Mouse (Mus musculus): ENCODE data around the gene Zmym4. TPM values are rescaled to one million over a fixed set of nuclear protein-coding genes. Genes with fewer than 3 reads are reported as not detected.

The Zmym4 gene
- polyA plus RNA-seq, 1 experiment from 2014 or later, result 2.9 TPM

- ATAC-seq (no peak), DNase-seq (no peak)
- Histone ChIP-seq H3K27ac (ENCODE audit: low read depth) (no peak overlapping the region), H3K4me2 (ENCODE audit: low read depth, low read length) (no peak overlapping the region), H3K4me1 (ENCODE audit: insufficient read depth) (no peaks in the 10 kb centered on the region), H3K4me3 (ENCODE audit: low read depth, low read length) (no peak overlapping the region), H3K27me3 (ENCODE audit: insufficient read depth, low read length) (no peaks in the 10 kb centered on the region), H3K9ac (replicated peaks) (no peak overlapping the region), H3K9me3 (ENCODE audit: low read length) (no peaks in the 10 kb centered on the region), H3K36me3 (replicated peaks; ENCODE audit: insufficient read depth, low read length) (peaks cover 20% of the 10 kb centered on the region; the same call in 1 of the 2 replicates)
- 74% methylated on average over 5 of the region's 5 CpGs for WGBS (ENCODE audit: insufficient replicate concordance)
- TF ChIP-seq EP300 (IDR thresholded peaks at IDR 0.05; ENCODE audit: low read depth) (no peak), CTCF (IDR thresholded peaks at IDR 0.05; ENCODE audit: low read depth) (no peak)
Measured at GRCm38 (mm10) chr4:126879560-126880275, 88.2 kb downstream of the Zmym4 start.

- H3K4me1 ChIP-seq (ENCODE audit: insufficient read depth), result no peaks in the 10 kb centered on the region
- ATAC-seq (no peak), DNase-seq (no peak)
- no peak overlapping the region for H3K27ac ChIP-seq (ENCODE audit: low read depth)
- TF ChIP-seq CTCF (IDR thresholded peaks at IDR 0.05; ENCODE audit: low read depth) (no peak), EP300 (IDR thresholded peaks at IDR 0.05; ENCODE audit: low read depth) (no peak)
- H3K4me2 ChIP-seq (ENCODE audit: low read depth, low read length), result no peak overlapping the region
- H3K4me3 ChIP-seq (ENCODE audit: low read depth, low read length), result no peak overlapping the region
- WGBS (ENCODE audit: insufficient replicate concordance), result 69% methylated on average over 7 of the region's 7 CpGs
- H3K9me3 ChIP-seq (ENCODE audit: low read length), result no peaks in the 10 kb centered on the region
- H3K27me3 ChIP-seq (ENCODE audit: insufficient read depth, low read length), result no peaks in the 10 kb centered on the region
- peaks cover 14% of the 10 kb centered on the region; the same call in 1 of the 2 replicates for H3K36me3 ChIP-seq (replicated peaks; ENCODE audit: insufficient read depth, low read length)
- no peak overlapping the region for H3K9ac ChIP-seq (replicated peaks)
Measured at GRCm38 (mm10) chr4:126872717-126873116, 95.2 kb downstream of the Zmym4 start.

- H3K9me3 ChIP-seq (ENCODE audit: low read length), result no peaks in the 10 kb centered on the region
- ATAC-seq (no peak), DNase-seq (no peak)
- no peaks in the 10 kb centered on the region for H3K27me3 ChIP-seq (ENCODE audit: insufficient read depth, low read length)
- H3K27ac ChIP-seq (ENCODE audit: low read depth), result no peak overlapping the region
- H3K36me3 ChIP-seq (replicated peaks; ENCODE audit: insufficient read depth, low read length), result peaks cover 22% of the 10 kb centered on the region
- no peak overlapping the region for H3K9ac ChIP-seq (replicated peaks)
- H3K4me1 ChIP-seq (ENCODE audit: insufficient read depth), result no peaks in the 10 kb centered on the region
- H3K4me3 ChIP-seq (ENCODE audit: low read depth, low read length), result no peak overlapping the region
- WGBS (ENCODE audit: insufficient replicate concordance), result 86% methylated on average over 12 of the region's 12 CpGs
- no peak for TF ChIP-seq EP300 (IDR thresholded peaks at IDR 0.05; ENCODE audit: low read depth)
- no peak for TF ChIP-seq CTCF (IDR thresholded peaks at IDR 0.05; ENCODE audit: low read depth)
- H3K4me2 ChIP-seq (ENCODE audit: low read depth, low read length), result no peak overlapping the region
Measured at GRCm38 (mm10) chr4:126868699-126869098, 99.2 kb downstream of the Zmym4 start.

- Histone ChIP-seq H3K4me2 (ENCODE audit: low read depth, low read length) (no peak overlapping the region), H3K27me3 (ENCODE audit: insufficient read depth, low read length) (no peaks in the 10 kb centered on the region), H3K36me3 (replicated peaks; ENCODE audit: insufficient read depth, low read length) (peaks cover 22% of the 10 kb centered on the region), H3K9ac (replicated peaks) (no peak overlapping the region), H3K9me3 (ENCODE audit: low read length) (no peaks in the 10 kb centered on the region), H3K27ac (ENCODE audit: low read depth) (no peak overlapping the region), H3K4me1 (ENCODE audit: insufficient read depth) (no peaks in the 10 kb centered on the region), H3K4me3 (ENCODE audit: low read depth, low read length) (no peak overlapping the region)
- ATAC-seq (no peak), DNase-seq (no peak)
- WGBS (ENCODE audit: insufficient replicate concordance), result 54% methylated on average over 11 of the region's 11 CpGs
- TF ChIP-seq CTCF (IDR thresholded peaks at IDR 0.05; ENCODE audit: low read depth), result peak; percentile 43
- TF ChIP-seq EP300 (IDR thresholded peaks at IDR 0.05; ENCODE audit: low read depth), result no peak
Measured at GRCm38 (mm10) chr4:126861514-126862266, 106.2 kb downstream of the Zmym4 start.

GRCm38 (mm10) chr4:126860268-126860986 is 107.5 kb downstream of the Zmym4 start:
- Histone ChIP-seq H3K9me3 (ENCODE audit: low read length) (no peaks in the 10 kb centered on the region), H3K9ac (replicated peaks) (no peak overlapping the region), H3K36me3 (replicated peaks; ENCODE audit: insufficient read depth, low read length) (peaks cover 19% of the 10 kb centered on the region), H3K27me3 (ENCODE audit: insufficient read depth, low read length) (no peaks in the 10 kb centered on the region), H3K4me2 (ENCODE audit: low read depth, low read length) (no peak overlapping the region), H3K4me3 (ENCODE audit: low read depth, low read length) (no peak overlapping the region), H3K27ac (ENCODE audit: low read depth) (no peak overlapping the region), H3K4me1 (ENCODE audit: insufficient read depth) (no peaks in the 10 kb centered on the region)
- DNase-seq (no peak), ATAC-seq (no peak)
- 89% methylated on average over 9 of the region's 9 CpGs for WGBS (ENCODE audit: insufficient replicate concordance)
- TF ChIP-seq CTCF (IDR thresholded peaks at IDR 0.05; ENCODE audit: low read depth) (no peak), EP300 (IDR thresholded peaks at IDR 0.05; ENCODE audit: low read depth) (no peak)

GRCm38 (mm10) chr4:126852971-126853370 is 115.0 kb downstream of the Zmym4 start:
- no peak for TF ChIP-seq EP300 (IDR thresholded peaks at IDR 0.05; ENCODE audit: low read depth)
- TF ChIP-seq CTCF (IDR thresholded peaks at IDR 0.05; ENCODE audit: low read depth), result no peak
- ATAC-seq (no peak), DNase-seq (no peak)
- no peaks in the 10 kb centered on the region for H3K27me3 ChIP-seq (ENCODE audit: insufficient read depth, low read length)
- peaks cover 10% of the 10 kb centered on the region for H3K36me3 ChIP-seq (replicated peaks; ENCODE audit: insufficient read depth, low read length)
- H3K4me3 ChIP-seq (ENCODE audit: low read depth, low read length), result no peak overlapping the region
- H3K9me3 ChIP-seq (ENCODE audit: low read length), result no peaks in the 10 kb centered on the region
- H3K9ac ChIP-seq (replicated peaks), result no peak overlapping the region
- H3K27ac ChIP-seq (ENCODE audit: low read depth), result no peak overlapping the region
- 64% methylated on average over 11 of the region's 11 CpGs for WGBS (ENCODE audit: insufficient replicate concordance)
- H3K4me1 ChIP-seq (ENCODE audit: insufficient read depth), result no peaks in the 10 kb centered on the region
- no peak overlapping the region for H3K4me2 ChIP-seq (ENCODE audit: low read depth, low read length)
